ENCODE assay signal across 22 mouse cellular contexts in the genomic region with DNA sequence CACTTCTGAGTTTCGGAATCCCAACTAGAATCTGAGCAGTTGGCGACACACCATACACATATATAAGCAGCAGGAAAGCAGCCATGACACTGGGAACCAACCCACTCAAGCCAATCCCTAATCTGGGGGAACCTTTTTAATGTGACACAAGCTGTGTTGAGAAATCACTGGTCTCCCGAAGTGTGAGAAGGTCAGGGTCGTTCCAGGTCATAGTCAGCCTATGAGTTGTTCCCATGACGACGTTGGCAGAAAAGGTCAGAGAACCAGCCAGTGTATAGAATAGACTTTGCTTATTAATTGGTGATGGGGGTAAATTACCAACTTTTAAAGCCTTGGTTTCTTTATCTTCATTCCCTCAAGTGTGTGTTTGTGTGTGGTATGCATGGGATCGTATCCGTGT.
DNase-seq lines count a peak whose midpoint lies in the region; ATAC-seq and TF ChIP-seq lines count a peak whose summit lies in the region.
"Had no signal": no experiment of that assay in that cellular context is flagged by ENCODE, and none has a peak within 500 bp of the region (broad histone marks: within the 10 kb centered on the region; RNA-seq: fewer than 3 reads in every experiment).

No protein-coding gene starts in this region.

- no peaks in the 10 kb centered on the region for H3K36me3 ChIP-seq in liver, postnatal 0 days (replicated peaks; ENCODE audit: insufficient read depth, low read length)
- no peaks in the 10 kb centered on the region for H3K36me3 ChIP-seq in liver, embryonic 11.5 days (ENCODE audit: control insufficient read depth, insufficient read depth, low read length)
- H3K36me3 ChIP-seq: embryonic facial prominence, embryonic 10.5 days; G1E; heart, embryonic 10.5 days; hindbrain, embryonic 12.5 days had no signal

- no peak overlapping the region for H3K4me2 ChIP-seq in liver, postnatal 0 days (ENCODE audit: low read depth, low read length)
- no peak overlapping the region for H3K4me2 ChIP-seq in liver, embryonic 11.5 days
- H3K4me2 ChIP-seq: hindbrain, embryonic 12.5 days had no signal

- H3K27ac ChIP-seq in liver, postnatal 0 days (ENCODE audit: low read depth), result no peak overlapping the region
- no peak overlapping the region for H3K27ac ChIP-seq in liver, embryonic 11.5 days (ENCODE audit: low read depth, low read length)
- H3K27ac ChIP-seq: embryonic facial prominence, embryonic 10.5 days; heart, embryonic 10.5 days; hindbrain, embryonic 12.5 days had no signal

- H3K4me1 ChIP-seq in liver, postnatal 0 days (ENCODE audit: insufficient read depth), result peaks cover 5% of the 10 kb centered on the region
- no peaks in the 10 kb centered on the region for H3K4me1 ChIP-seq in liver, embryonic 11.5 days (replicated peaks; ENCODE audit: control insufficient read depth, insufficient read depth, low read length)

- H3K9me3 ChIP-seq in liver, postnatal 0 days (ENCODE audit: low read length), result no peaks in the 10 kb centered on the region
- no peaks in the 10 kb centered on the region for H3K9me3 ChIP-seq in liver, embryonic 11.5 days (ENCODE audit: control insufficient read depth, low read length)
- H3K9me3 ChIP-seq: embryonic facial prominence, embryonic 10.5 days; G1E; heart, embryonic 10.5 days; hindbrain, embryonic 12.5 days had no signal

- H3K9ac ChIP-seq in liver, postnatal 0 days (replicated peaks), result no peak overlapping the region
- no peak overlapping the region for H3K9ac ChIP-seq in liver, embryonic 11.5 days (ENCODE audit: low read depth, low read length)
- H3K9ac ChIP-seq: hindbrain, embryonic 12.5 days had no signal

- H3K4me3 ChIP-seq in liver, postnatal 0 days (ENCODE audit: low read depth, low read length), result no peak overlapping the region
- H3K4me3 ChIP-seq in liver, embryonic 11.5 days (ENCODE audit: low read depth, low read length), result no peak overlapping the region
- H3K4me3 ChIP-seq: embryonic facial prominence, embryonic 10.5 days; heart, embryonic 10.5 days; hindbrain, embryonic 12.5 days had no signal

- no peak for TF ChIP-seq EP300 in liver, postnatal 0 days (IDR thresholded peaks at IDR 0.05; ENCODE audit: low read depth)

- ATAC-seq in liver, postnatal 0 days, result peak; percentile 38; the same call in 1 of the 2 replicates
- no peak for ATAC-seq in liver, embryonic 11.5 days (replicated peaks; ENCODE audit: low FRiP score)
- ATAC-seq: CD4-positive, CD25-positive, alpha-beta regulatory T cell, adult 4 months; forebrain, embryonic 14.5 days; hindbrain, embryonic 16.5 days; inflammation-experienced regulatory T-cells, adult 6 months; intestine, postnatal 0 days had no signal

- 68% methylated on average over 8 of the region's 8 CpGs for WGBS in liver, postnatal 0 days (ENCODE audit: insufficient replicate concordance)
- 81% methylated on average over 8 of the region's 8 CpGs for WGBS in liver, embryonic 11.5 days

- TF ChIP-seq CTCF in liver, postnatal 0 days (IDR thresholded peaks at IDR 0.05; ENCODE audit: low read depth), result no peak

- no peaks in the 10 kb centered on the region for H3K27me3 ChIP-seq in liver, postnatal 0 days (ENCODE audit: insufficient read depth, low read length)
- H3K27me3 ChIP-seq in liver, embryonic 11.5 days (replicated peaks; ENCODE audit: control insufficient read depth, insufficient read depth, low read length), result no peaks in the 10 kb centered on the region

- DNase-seq in cerebellum, postnatal 10 days, result peak; percentile 17 to 27
- no peak for DNase-seq in cerebellum, adult 9-10 months
- DNase-seq in liver, postnatal 0 days, result no peak
- DNase-seq in liver, embryonic 11.5 days (ENCODE audit: low spot score), result no peak
- DNase-seq in adrenal gland, postnatal 25 days, result peak; percentile 16
- DNase-seq in gastrocnemius, postnatal 4 days (ENCODE audit: low spot score in 2 of 2), result no peak
- DNase-seq: B cell, adult 2 months; cerebellum, adult 11-12 months; cerebellum, adult 9-11 months; gastrocnemius, postnatal 36 days; heart, adult 18-20 months; heart, postnatal 10 days; heart, postnatal 4 days had no signal

Comparison
In these comparisons a context has a peak if more than half of its experiments do, and no peak if none do; other contexts are left out.
1. DNase-seq: peak in cerebellum, postnatal 10 days (2 of 2) and adrenal gland, postnatal 25 days (single experiment); none in cerebellum, adult 9-10 months (single experiment), liver, postnatal 0 days (single experiment), liver, embryonic 11.5 days (single experiment) and gastrocnemius, postnatal 4 days (0 of 2).